Mouse (Mus musculus): ENCODE data around the gene Gm49378.

GRCm38 (mm10) chr14:55635523-55636007 is 2.1 kb downstream of the Gm49378 start, which contains the start of gene Ipo4:
- TF ChIP-seq CTCF (IDR thresholded peaks at IDR 0.05; ENCODE audit: control insufficient read depth, insufficient read depth, insufficient read length) (no peak), CEBPB (IDR thresholded peaks at IDR 0.05; ENCODE audit: low read depth) (no peak), MAX (IDR thresholded peaks at IDR 0.05) (peak; percentile 98), USF1 (IDR thresholded peaks at IDR 0.05; ENCODE audit: low read depth) (peak; percentile 66), MYOD1 (IDR thresholded peaks at IDR 0.05; ENCODE audit: control insufficient read depth, insufficient read length, low read depth) (no peak)

All from C2C12 (cell line).